Mouse (Mus musculus) embryonic fibroblast, embryonic 13.5 days (primary cell): ENCODE results near the gene Hcfc1. TPM values are rescaled to one million over a fixed set of nuclear protein-coding genes. Genes with fewer than 3 reads are reported as not detected.

ENCODE experiments used
- H3K27ac ChIP-seq: 2 replicates; pipeline ENCODE4 v1.5.1; 2012; ENCODE audit warnings: low read length, control low read depth, inconsistent platforms; ENCODE audit not compliant: insufficient read depth
- H3K4me1 ChIP-seq: 2 replicates; pipeline ENCODE4 v1.6.1; 2011; ENCODE audit warnings: low read length; ENCODE audit not compliant: control insufficient read depth, insufficient read depth
- H3K4me3 ChIP-seq: 2 replicates; pipeline ENCODE4 v1.5.1; 2011; ENCODE audit warnings: mild to moderate bottlenecking, control low read depth, low read length; ENCODE audit not compliant: insufficient read depth
- CTCF ChIP-seq: IDR thresholded peaks from 2 replicates; pipeline ENCODE4 v1.5.1; 2011; ENCODE audit warnings: mild to moderate bottlenecking, control low read depth, low read length, moderate library complexity, borderline replicate concordance; ENCODE audit not compliant: insufficient read depth
- POLR2A ChIP-seq: IDR thresholded peaks from 2 replicates; pipeline ENCODE4 v1.6.1; 2011; ENCODE audit warnings: low read depth, mild to moderate bottlenecking, control low read depth, low read length, moderate library complexity
- polyA plus RNA-seq: library from polyadenylated mRNA; stranded (reverse); fragments of >200 nt; gene quantifications from 2 replicates; pipeline ENCODE4 v1.2.4, GENCODE M21; 2011; ENCODE audit warnings: low read depth; ENCODE audit not compliant: missing spikeins, insufficient read length

Gene Hcfc1
- polyA plus RNA-seq, 1 experiment: 65.6 TPM

DNA sequence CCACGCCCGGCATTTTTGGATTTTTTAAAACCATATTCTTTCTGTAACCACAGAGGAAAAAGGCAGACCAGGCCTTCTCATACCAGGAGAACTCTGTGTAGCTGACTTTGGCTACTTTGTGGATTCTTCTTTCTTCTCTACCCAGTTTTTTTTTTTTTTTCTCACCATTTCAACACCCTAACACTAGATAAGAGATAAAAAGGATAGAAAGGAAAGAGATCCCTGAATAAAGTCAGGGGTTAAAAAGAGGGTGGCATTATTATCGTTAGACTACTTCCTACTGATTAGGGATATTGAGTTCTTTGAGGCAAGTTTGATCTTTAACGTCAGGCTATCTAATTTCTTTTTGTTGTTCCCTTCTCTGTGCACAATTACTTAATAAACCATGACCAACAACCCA, 6.6 kb upstream of the Hcfc1 start:
- no peak for TF ChIP-seq POLR2A
- TF ChIP-seq CTCF: no peak
- H3K4me3 ChIP-seq: no peak overlapping the region
- H3K4me1 ChIP-seq: no peaks in the 10 kb centered on the region
- no peak overlapping the region for H3K27ac ChIP-seq

DNA sequence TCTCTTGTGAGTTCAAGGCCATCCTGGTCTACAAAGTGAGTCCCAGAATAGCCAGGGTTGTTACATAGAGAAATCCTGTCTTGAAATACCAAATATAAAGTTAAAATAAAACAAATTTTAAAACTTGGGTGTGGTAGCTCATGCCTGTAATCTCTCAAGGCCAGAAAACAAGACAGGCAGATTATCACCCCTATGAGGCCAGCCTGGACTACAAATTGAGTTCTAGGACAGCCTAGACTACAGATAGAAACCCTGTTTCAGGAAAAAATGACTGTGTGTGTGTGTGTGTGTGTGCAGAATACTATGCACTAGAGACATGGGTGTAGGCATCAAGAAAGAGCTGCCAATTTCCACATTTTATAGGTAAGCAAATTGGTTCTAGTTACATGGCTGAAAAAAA, 4.6 kb upstream of the Hcfc1 start:
- Histone ChIP-seq H3K27ac (no peak overlapping the region), H3K4me3 (no peak overlapping the region), H3K4me1 (no peaks in the 10 kb centered on the region)
- no peak for TF ChIP-seq CTCF
- TF ChIP-seq POLR2A: no peak

DNA sequence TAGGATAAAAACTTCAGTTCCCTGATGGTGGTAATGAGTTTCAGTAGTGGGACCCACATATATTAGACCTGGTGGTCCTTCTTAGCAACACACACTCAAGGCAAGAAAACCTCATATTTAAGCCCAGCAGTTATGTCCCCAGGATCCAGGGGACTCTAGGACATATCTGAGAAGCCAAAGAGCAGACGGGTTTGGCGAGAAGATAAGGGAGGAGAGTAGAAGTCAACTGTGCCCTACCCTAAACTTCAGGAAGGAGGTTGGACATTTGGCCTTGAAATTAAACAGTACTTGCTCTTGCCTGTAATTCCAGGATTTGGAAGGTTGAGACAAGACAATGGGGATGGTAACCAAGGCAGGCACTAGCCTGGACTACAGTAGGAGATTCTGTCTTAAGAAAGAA, 3.6 kb upstream of the Hcfc1 start:
- TF ChIP-seq CTCF (no peak), POLR2A (no peak)
- Histone ChIP-seq H3K27ac (no peak overlapping the region), H3K4me3 (no peak overlapping the region), H3K4me1 (no peaks in the 10 kb centered on the region)

DNA sequence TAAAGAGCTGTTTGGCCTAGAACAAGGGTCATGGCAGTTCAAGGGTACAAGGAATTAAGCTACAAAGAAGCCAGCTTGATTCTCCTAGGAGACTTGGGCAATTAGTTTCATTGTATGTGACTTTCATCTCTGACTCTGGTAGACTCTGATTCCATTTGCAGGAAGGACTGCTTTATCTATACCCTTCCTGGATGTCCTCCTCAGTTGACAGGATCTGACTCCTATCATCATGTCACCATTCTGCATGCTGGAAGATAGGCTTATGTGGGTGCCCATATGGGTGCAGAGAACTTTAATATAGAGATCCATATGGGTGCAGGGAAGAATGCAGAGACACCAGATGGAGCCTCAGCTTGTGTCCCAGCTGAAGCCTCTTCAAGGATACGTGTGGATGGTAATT, 3.0 kb upstream of the Hcfc1 start:
- no peak overlapping the region for H3K4me3 ChIP-seq
- no peak overlapping the region for H3K27ac ChIP-seq
- H3K4me1 ChIP-seq: no peaks in the 10 kb centered on the region
- TF ChIP-seq POLR2A (no peak), CTCF (no peak)

DNA sequence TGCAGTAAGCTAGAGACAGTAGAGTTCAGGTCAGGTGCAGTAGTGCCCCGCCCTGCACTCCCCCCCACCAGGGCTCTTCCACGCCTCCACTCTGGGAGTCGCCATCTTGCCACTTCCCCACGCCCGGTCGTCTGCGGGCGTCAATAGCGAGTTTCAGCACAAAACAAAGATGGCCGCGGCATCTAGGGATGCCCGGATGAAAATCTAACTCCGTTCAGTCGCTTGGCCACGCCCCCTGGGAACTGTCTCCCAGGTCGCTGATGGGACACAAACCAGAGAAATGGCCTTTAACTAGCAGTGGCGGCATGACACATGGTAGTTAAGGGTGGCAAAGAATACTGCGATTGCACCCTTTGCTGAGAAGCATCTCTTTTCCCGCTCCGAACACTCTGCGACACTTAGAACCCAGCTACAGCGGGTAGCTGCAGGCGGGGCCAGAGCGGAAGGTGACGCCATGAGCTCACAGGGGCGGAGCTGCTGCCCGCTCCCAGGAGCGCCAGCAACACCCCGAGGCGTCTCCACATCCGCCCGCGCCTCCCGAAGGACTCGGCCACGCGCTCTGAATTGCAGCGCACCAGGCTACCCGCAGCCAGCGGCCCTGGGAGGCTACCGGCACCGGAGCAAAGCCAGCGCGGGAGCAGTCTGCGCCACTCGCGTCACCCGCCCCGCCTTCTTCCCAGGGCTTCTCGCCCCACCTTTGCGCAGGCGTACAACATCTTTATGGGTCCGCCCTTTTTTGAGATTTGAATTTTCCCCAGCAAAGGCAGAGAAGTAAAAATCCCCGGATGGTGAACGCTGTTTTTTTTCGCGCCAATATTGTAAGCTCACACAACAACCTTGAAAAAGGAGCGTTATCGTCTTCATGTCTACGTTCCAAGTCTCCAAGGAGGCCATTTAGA, 1.3 kb upstream of the Hcfc1 start:
- Histone ChIP-seq H3K27ac (peak overlapping the region; percentile 98), H3K4me3 (peak overlapping the region; percentile 88), H3K4me1 (no peaks in the 10 kb centered on the region; the same call in 1 of the 2 replicates)
- TF ChIP-seq CTCF: no peak
- TF ChIP-seq POLR2A: peak; percentile 53

DNA sequence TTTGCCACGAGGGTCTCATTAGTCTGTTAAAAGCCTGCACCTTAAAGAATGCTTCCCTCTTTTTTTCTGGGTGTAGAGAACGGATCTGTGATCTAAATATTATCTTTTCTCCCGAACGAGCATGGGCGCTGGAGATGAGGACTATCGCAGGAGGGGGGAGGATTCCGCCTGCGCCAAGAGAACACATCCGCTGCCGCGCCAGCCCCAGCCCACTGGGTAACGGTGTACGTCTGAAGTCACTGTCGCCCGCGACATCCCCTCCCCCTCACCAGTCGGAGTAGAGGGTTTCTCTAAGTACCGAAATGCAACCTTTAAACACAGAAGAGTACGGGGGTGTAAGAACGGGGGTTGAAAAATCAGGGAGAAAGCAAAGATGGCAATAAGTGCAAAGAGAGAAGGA, 850 bp downstream of the Hcfc1 start:
- Histone ChIP-seq H3K4me1 (no peaks in the 10 kb centered on the region; the same call in 1 of the 2 replicates), H3K4me3 (peak overlapping the region; percentile 88), H3K27ac (peak overlapping the region; percentile 98)
- TF ChIP-seq POLR2A (no peak), CTCF (no peak)

DNA sequence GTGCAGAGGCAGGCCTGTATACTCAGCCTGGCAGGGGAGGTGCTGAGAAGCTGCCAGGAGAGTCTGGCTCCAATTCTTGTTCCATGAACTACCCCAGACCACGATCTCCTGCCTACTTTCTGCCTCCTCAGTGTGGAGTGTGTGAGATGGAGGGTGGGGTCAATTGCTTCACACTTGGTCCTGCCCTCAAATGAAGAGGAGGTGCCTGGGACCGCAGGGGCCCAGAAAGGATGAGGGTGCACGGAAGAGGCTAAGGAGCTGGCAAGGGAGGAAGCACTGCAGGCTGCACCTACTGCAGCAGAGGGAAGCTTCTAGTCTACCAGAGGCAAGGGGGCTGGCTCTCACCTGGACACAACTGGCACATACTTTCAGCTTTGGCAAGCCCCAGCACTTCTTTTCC, 1.8 kb downstream of the Hcfc1 start:
- Histone ChIP-seq H3K4me1 (no peaks in the 10 kb centered on the region; the same call in 1 of the 2 replicates), H3K4me3 (peak overlapping the region; percentile 88), H3K27ac (no peak overlapping the region)
- TF ChIP-seq POLR2A: peak; percentile 63; the same call in 1 of the 2 replicates
- no peak for TF ChIP-seq CTCF

DNA sequence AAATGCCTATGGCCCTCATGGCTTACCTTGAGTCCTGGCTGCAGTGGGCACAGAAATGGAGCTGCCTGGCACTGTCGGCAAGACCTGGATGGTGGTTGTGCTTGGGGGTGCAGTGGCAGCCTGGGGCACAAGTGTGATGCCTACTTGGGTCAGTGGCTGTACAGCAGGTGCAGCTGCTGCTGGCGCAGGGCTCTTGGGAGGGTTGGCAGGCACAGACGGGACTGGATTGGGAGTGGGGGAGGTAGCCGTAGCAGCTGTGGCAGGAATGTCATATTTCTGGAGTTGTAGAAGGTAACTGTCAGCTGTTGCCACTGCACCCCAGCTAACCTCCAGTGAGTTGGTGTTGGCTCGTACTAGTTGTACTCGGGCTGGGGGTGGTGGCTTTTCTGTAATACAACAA, 11.2 kb downstream of the Hcfc1 start:
- Histone ChIP-seq H3K27ac (no peak overlapping the region), H3K4me1 (no peaks in the 10 kb centered on the region), H3K4me3 (no peak overlapping the region)
- TF ChIP-seq POLR2A (no peak), CTCF (no peak)

DNA sequence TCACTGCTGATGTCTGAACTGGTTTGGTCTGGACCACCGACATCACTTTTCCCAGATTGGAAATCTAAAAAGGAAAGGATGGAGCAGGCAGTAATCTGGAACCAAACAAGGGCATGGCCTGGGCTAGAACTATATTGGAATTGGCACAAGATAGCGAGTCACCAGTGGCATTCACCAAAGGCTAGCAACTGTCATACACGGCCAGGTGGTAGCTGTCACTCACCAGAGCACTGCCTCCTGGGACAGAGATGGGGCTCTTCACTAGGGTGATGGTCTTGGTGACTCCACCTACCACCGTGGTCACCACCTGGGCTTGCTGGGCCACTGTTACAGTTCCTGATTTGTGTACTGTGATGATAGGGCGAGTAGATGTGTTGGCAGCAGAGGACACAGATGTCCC, 13.6 kb downstream of the Hcfc1 start:
- H3K4me3 ChIP-seq: no peak overlapping the region
- TF ChIP-seq CTCF (no peak), POLR2A (no peak)
- no peak overlapping the region for H3K27ac ChIP-seq
- no peaks in the 10 kb centered on the region for H3K4me1 ChIP-seq

DNA sequence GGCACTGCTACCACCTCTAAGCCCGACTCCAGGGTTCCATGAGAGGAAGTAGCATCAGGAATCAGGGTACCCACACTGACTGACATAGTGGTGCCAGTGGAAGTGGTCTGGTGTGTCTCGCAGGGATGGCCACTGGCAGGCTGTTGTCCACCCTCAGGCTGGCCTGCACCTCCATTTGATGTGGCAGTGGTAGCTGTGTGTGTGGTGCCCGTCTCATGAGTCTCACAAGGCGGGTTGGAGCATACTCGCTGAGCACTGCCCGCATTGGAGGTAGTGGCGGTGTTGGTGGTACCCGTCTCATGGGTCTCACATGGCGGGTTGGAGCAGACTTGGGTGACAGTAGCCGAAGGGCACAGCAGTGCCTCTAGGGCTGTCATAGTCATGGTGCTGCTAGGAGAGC, 16.8 kb downstream of the Hcfc1 start:
- Histone ChIP-seq H3K4me3 (no peak overlapping the region), H3K4me1 (no peaks in the 10 kb centered on the region), H3K27ac (no peak overlapping the region)
- TF ChIP-seq CTCF (no peak), POLR2A (no peak)

DNA sequence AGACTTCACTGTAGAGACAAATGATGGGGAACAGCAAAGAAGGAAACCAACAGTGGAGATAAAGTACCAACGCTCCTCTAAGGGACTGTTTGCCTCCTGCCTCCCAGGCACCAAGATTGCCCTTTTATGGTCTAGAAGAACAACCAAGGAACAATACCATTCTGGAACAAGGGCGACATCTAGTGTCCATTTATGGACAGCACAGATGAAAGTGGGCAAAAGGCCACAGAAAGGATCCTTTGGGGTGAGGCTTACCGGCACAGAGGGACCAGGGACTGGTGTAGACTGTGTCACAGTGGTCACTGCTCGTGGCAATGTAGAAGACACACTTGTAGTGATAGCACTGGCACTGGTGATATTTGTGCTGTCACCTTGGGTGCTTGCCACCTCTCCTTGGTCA, 17.5 kb downstream of the Hcfc1 start:
- TF ChIP-seq POLR2A: no peak
- TF ChIP-seq CTCF: no peak
- no peak overlapping the region for H3K4me3 ChIP-seq

More for the DNA sequence above, 17.5 kb downstream of the Hcfc1 start:
- no peaks in the 10 kb centered on the region for H3K4me1 ChIP-seq
- no peak overlapping the region for H3K27ac ChIP-seq
